Mouse (Mus musculus) gastrocnemius, postnatal 25 days (tissue): ENCODE results near the gene Ptprc. TPM values are rescaled to one million over a fixed set of nuclear protein-coding genes. Genes with fewer than 3 reads are reported as not detected.

Experiments
- DNase-seq: peaks from one replicate; pipeline ENCODE4 v3.0.0; 2022
- total RNA-seq, 2 experiments: library from RNA; stranded (reverse); gene quantifications; 1 replicate in 1 of 2; 2 replicates in 1 of 2; pipeline ENCODE4 v1.2.3; 2021

The Ptprc gene
- total RNA-seq, 2 experiments from 2014 or later = 1.4 to 2.6 TPM

DNA sequence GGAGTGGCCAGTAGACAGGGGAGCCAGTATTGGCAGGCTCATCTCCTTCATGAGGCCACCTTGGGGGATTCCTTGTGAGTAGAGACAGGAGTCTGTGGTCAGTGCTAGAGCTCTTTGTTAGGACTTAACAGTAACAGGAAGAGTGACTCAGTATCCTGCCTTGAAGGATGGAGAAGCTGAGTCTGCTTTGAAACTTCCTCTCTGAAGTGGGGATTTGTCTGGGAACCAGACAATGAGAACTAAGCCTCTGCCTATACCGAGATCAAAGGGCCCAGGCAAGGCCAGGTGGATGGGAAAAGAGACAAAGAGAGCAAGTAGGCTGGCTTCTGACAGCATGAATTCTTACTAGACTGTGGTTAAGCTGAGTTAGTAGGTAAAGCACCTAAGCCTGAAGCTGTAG, 136.3 kb downstream of the Ptprc start:
- no peak for DNase-seq

DNA sequence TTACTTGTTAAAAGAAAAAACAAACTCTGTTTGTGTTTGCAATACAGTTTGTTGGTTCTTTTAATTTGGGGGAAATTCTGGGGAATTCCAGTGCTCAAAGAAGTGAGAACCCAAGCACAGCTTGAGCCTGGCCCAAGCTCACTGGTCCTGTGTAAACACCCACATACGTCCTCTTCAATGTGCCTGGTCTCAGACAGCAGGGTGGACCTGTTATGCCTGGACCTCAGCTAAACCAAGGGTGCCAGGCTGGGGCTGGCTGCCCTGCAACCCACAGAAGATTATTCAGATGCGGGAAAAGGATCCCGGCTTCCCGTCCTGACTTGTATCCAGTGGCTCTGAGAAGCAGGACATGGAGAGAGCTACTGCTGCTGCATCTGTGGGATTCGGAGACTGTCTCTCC, 138.0 kb downstream of the Ptprc start:
- no peak for DNase-seq

DNA sequence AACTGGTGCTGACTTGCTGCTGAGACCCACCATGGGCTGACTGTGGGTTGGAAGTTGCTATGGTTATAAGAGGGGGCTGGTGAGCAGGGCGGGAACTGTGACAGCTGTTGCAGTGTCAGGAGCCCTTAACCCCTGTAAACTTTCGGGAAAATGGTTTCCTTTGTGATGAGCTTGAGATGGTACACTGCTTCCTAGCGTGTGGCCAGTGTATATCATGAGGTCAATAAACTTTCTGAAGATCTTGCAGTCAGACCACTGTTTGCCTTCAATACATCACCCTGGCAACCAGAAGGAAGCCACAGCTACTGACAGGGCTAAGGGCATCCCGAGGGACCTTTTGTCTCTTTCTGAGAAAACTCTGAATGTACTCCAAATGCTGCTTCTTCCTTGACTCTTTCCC, 145.9 kb downstream of the Ptprc start:
- no peak for DNase-seq

DNA sequence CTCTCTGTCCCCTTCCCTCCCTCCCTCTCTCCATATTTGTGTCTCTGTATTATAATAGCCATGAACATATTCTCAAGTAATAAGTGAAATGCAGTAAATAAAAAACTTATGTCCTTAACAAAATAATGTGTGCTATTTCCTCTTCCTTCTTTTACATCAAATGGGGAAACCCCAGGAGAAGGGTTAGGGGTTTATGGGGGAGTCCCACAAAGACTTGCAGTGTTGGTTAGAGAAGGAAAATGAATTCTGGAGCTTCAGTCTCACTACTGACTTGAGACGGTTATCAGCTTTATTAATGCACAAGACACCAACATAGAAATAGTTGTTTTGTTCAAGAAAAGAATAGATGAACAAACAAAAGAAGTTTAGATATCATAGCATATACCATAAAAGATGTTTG, 150.2 kb downstream of the Ptprc start:
- DNase-seq = no peak

DNA sequence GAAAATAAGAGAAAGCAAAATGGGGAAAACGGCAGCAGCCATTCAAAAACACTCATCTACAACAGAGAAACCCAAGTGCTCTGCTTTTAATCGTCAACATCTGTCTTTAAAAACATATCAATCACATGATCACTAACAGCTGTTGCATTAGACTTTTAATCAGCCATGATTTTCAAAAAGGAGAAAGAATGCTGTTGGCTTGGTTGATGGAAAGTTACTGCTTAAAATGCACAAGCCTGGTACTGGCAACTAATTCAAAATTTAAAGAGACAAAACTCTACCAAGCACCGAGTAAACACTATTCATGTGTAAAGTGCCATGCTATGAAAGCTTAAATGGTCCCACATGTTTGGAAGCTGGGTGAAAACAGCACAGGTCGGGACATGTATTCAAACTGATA, 151.9 kb downstream of the Ptprc start:
- no peak for DNase-seq

DNA sequence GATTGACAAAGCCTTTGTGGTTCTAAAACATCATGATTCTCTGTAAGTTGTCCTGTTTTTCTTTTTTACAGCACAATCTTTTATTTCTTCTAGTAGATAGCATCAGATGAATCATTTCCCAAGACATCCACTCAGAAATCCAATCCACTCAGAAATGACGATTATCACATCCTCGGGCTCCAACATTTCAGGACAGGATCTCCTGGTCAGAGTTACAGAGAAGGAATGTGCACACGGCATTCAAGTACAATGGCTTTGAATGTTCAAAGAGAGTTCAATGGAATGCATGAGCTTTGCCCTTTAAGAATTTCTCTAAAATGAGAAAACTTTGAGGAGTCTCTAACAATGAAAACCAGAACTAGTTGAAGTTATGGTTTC, 152.6 kb downstream of the Ptprc start:
- no peak for DNase-seq

DNA sequence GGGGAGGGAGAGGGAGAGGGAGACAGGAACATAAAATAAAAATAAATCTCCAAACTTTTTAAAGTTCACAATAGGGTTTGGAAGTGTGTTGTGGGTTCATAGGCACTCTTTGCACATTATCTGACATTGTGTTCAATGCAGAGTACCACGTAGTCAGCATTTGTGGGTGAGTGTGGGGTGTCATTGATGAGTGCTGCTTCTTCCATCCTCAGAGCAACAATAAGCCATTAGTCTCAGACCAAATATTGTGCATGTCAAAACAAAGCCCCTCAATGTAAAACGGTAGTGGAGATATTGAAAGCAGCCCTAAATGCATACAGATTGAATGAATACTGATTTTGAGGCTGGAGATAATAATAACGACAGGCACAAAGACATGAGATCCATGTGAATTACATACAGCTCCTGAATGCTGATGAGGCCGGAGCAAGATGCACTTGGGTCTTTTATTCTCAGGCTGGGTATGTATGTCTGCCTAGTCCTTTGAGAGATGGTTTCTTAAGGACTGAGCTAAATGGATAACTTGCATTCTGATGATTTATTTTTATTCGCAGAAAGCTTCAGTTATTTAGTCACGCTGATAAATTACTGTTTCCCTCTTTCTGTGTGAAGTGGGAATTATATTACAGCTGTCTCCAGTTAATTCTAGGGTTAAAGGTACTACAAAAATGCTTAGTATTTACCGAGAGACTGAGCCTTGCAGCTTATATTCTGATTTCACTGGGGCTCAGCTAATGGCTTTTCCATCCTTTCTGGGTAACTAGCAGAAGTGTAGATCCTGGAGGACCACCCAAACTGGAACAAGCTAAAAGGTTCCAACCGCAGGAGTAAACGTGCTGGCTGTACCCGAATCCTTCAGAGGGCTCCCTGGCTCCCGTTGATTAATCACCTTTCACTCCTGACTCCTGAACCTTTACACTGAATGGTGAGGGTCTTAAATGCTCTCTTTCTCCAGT, 153.3 kb downstream of the Ptprc start:
- no peak for DNase-seq

Other genes with a start within 250 kb of the Ptprc start
- gene Atp6v1g3, start 98.0 kb upstream of the Ptprc start, total RNA-seq = not detected